Mouse (Mus musculus) heart, postnatal 0 days (tissue): ENCODE results near the gene AC153137.1. TPM values are rescaled to one million over a fixed set of nuclear protein-coding genes. Genes with fewer than 3 reads are reported as not detected.

ENCODE experiments used
- ATAC-seq: fragments of 200-750 bp; cut with Nextera tagmentation; 2 replicates; pipeline ENCODE4 v1.8.0; 2017; ENCODE audit warnings: low read depth, moderate number of reproducible peaks, moderate library complexity; ENCODE audit not compliant: insufficient read depth
- DNase-seq: peaks from one replicate; pipeline ENCODE4 v3.0.0-alpha.2; 2016; ENCODE audit warnings: low spot score
- H3K27ac ChIP-seq: fragments of 300-500 bp; sonication (generic); 2 replicates; pipeline ENCODE4 v1.5.1; 2014; ENCODE audit warnings: low read depth, mild to moderate bottlenecking
- H3K27me3 ChIP-seq: fragments of 300-500 bp; sonication (generic); 2 replicates; pipeline ENCODE4 v1.6.1; 2014; ENCODE audit warnings: low read length, mixed read lengths; ENCODE audit not compliant: control insufficient read depth, insufficient read depth
- H3K36me3 ChIP-seq: fragments of 300-500 bp; sonication (generic); replicated peaks from 2 replicates; pipeline ENCODE4 v1.6.1; 2014; ENCODE audit warnings: low read length, mixed read lengths; ENCODE audit not compliant: control insufficient read depth, insufficient read depth
- H3K4me1 ChIP-seq: fragments of 300-500 bp; sonication (generic); 2 replicates; pipeline ENCODE4 v1.6.1; 2014; ENCODE audit warnings: antibody characterized with exemption; ENCODE audit not compliant: control insufficient read depth, insufficient read depth
- H3K4me2 ChIP-seq: fragments of 300-500 bp; sonication (generic); 2 replicates; pipeline ENCODE4 v1.6.1; 2014; ENCODE audit warnings: low read depth, mild to moderate bottlenecking, low read length, moderate library complexity
- H3K4me3 ChIP-seq: fragments of 300-500 bp; sonication (generic); 2 replicates; pipeline ENCODE4 v1.5.1; 2014; ENCODE audit warnings: low read depth, low read length
- H3K9ac ChIP-seq: fragments of 300-500 bp; sonication (generic); replicated peaks from 2 replicates; pipeline ENCODE4 v1.6.1; 2014; ENCODE audit warnings: low read depth, low read length, mixed read lengths
- H3K9me3 ChIP-seq: fragments of 300-500 bp; sonication (generic); replicated peaks from 2 replicates; pipeline ENCODE4 v1.6.1; 2016; ENCODE audit warnings: low read length; ENCODE audit not compliant: control insufficient read depth
- CTCF ChIP-seq: IDR thresholded peaks from 2 replicates; pipeline ENCODE4 v1.5.1; 2016; ENCODE audit warnings: antibody characterized with exemption, control low read depth, low read depth
- EP300 ChIP-seq: IDR thresholded peaks from 2 replicates; pipeline ENCODE4 v1.6.1; 2016; ENCODE audit warnings: antibody characterized with exemption, low read depth
- WGBS: fragments of 180-500 bp; shearing (Covaris S2); extraction: QIAGEN DNeasy Blood & Tissue Kit; methylation state at CpG from one replicate; pipeline ENCODE4 v1.1.7; 2014; 5-methylcytosine and 5-hydroxymethylcytosine counted together
- polyA plus RNA-seq: library from polyadenylated mRNA; unstranded; fragments of >200 nt; fragmentation: Nextera tagmentation; extraction: Ambion mirVana; gene quantifications from 2 replicates; pipeline ENCODE4 v1.2.1, GENCODE M21; 2015
- total RNA-seq: library from RNA; depleted of rRNA; stranded (reverse); fragments of >200 nt; gene quantifications from 2 replicates; pipeline ENCODE4 v1.2.3, GENCODE M21; 2014; ENCODE audit warnings: low replicate concordance

The AC153137.1 gene
- total and polyA plus RNA-seq, 2 experiments from 2014 or later, result not detected

DNA sequence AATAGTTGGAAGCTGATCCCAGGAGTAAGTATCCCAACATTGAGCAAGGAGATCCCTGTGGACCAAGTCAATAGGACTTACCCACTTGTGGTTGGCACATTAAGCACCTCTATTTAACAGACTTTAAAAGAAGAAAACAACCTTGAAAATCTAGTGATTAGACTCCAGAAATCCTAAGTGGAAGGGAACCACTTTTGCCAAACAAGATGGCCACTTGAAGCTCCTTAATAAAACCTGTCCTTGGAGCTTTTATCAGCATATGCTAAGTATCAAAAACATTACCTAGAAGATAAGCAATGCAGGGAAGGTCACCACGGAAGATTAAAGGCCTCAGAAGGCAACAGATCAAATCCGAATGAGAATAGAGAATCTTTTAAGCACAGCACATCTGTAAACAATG is 26.0 kb downstream of the AC153137.1 start:
- DNase-seq (no peak), ATAC-seq (no peak)
- TF ChIP-seq CTCF (no peak), EP300 (no peak)
- H3K4me2 ChIP-seq, result no peak overlapping the region
- no peak overlapping the region for H3K9ac ChIP-seq
- no peak overlapping the region for H3K27ac ChIP-seq
- 65% methylated on average over 2 of the region's 2 CpGs for WGBS
- H3K36me3 ChIP-seq, result no peaks in the 10 kb centered on the region
- H3K9me3 ChIP-seq, result no peaks in the 10 kb centered on the region
- no peak overlapping the region for H3K4me3 ChIP-seq
- H3K27me3 ChIP-seq, result no peaks in the 10 kb centered on the region
- no peaks in the 10 kb centered on the region for H3K4me1 ChIP-seq

DNA sequence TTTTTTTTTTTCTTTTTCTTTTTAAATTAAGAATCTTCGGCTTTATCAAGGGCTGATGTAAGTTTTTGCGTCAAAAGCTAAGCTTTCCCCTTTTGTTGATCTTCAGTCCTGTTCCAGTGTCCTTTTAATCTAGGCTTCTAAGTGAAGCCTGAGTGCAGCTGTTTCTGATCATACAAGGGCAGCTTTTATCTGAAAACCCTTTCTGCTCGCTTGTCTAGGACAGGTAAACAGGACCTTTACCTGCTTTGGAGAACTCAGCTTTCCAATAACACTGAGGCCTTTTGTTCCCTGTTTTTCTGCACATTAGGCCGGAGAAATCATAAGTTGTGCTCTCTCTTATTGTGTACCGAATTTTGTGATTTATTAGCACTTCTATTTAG is 27.3 kb downstream of the AC153137.1 start:
- Histone ChIP-seq H3K36me3 (no peaks in the 10 kb centered on the region; the same call in 1 of the 2 replicates), H3K27ac (peak overlapping the region; percentile 99), H3K4me3 (peak overlapping the region; percentile 88), H3K4me2 (peak overlapping the region; percentile 61), H3K9ac (peak overlapping the region; percentile 99), H3K4me1 (no peaks in the 10 kb centered on the region), H3K9me3 (no peaks in the 10 kb centered on the region), H3K27me3 (no peaks in the 10 kb centered on the region)
- WGBS, result 51% methylated on average over 5 of the region's 5 CpGs
- DNase-seq (no peak), ATAC-seq (no peak)
- TF ChIP-seq CTCF (no peak), EP300 (no peak)

DNA sequence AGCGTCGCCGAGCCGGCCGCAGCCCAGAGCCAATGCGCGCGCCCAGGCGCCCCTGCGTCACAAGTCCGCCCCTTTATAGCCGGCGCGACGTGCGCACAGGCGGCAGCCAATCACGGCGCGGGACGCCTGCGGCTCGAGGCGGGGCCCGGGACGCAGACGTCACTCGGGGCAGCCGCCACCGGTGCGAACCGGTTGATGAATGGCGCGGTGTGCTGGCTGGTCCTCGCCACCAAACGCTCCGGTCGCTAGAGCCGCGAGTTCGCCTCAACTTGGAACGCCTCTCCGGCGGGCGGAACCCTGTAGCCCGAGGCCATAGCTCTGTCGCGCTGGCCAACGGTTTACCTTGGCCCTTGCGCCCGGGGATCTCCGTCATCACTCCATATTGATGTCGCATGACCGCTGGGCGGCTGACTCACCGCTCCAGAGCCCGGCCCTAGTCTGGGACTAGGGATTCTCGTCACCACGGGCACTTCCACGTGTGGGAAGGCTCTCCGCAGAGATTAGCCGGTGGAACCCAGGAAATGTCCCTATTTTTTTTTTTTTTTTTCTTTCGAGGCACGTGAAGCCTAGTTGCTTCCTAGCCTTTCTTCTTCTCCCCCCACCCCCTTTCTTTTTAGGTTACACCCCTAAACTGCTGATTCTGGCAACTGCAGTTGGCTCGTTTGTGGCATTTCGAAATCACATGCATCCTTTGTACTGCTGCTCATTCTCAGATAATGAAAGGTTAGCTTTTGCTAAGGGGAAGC is 27.9 kb downstream of the AC153137.1 start:
- Histone ChIP-seq H3K27ac (peak overlapping the region; percentile 99), H3K27me3 (no peaks in the 10 kb centered on the region), H3K4me3 (peak overlapping the region; percentile 88), H3K9ac (peak overlapping the region; percentile 99), H3K4me2 (peak overlapping the region; percentile 61), H3K36me3 (peaks cover 5% of the 10 kb centered on the region), H3K9me3 (no peaks in the 10 kb centered on the region), H3K4me1 (no peaks in the 10 kb centered on the region)
- TF ChIP-seq EP300 (peak; percentile 56; the same call in 1 of the 2 replicates), CTCF (no peak)
- WGBS, result under 1% methylated on average over 64 of the region's 66 CpGs
- peak; percentile 95 for DNase-seq
- peak; percentile 97 for ATAC-seq

DNA sequence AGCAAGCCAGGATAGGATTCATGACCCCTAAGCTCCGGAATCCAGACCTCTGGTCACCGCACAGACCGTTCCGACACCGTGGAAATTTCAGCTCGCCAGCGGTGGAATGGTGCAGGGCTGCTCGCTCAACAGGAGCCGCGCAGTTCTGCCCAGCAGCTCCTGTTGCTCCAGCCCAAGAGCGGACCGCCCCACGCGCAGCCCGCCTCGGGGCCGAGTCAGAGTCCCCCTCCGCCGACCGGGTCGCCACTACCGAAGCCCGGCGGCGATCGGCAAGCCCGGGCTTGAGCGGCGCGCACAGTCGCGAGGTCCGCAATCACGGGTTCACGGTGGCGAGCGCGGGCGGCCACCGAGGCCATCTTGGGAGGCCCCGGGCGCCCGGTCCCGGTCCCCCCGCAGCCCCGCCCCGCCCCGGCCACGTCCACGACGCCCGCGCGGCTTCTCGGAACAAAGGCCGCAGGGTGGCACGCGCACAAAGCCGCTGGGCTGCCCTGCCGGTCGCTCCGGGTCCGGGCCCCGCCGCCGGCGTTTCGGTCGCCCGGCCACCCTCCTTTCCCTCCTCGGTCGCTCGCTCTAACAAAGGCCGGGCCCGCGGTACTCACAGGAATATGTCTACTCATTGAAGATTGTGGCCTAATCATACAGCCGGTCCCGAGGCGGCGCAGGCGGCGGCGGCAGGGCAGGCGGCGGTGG is 28.7 kb downstream of the AC153137.1 start:
- ATAC-seq, result peak; percentile 65
- Histone ChIP-seq H3K4me3 (peak overlapping the region; percentile 88), H3K4me1 (no peaks in the 10 kb centered on the region), H3K9ac (peak overlapping the region; percentile 99), H3K27me3 (no peaks in the 10 kb centered on the region), H3K9me3 (no peaks in the 10 kb centered on the region), H3K4me2 (peak overlapping the region; percentile 61), H3K27ac (peak overlapping the region; percentile 99), H3K36me3 (peaks cover 13% of the 10 kb centered on the region)
- TF ChIP-seq CTCF (no peak), EP300 (no peak)
- 1% methylated on average over 71 of the region's 85 CpGs for WGBS
- DNase-seq, result peak; percentile 30

DNA sequence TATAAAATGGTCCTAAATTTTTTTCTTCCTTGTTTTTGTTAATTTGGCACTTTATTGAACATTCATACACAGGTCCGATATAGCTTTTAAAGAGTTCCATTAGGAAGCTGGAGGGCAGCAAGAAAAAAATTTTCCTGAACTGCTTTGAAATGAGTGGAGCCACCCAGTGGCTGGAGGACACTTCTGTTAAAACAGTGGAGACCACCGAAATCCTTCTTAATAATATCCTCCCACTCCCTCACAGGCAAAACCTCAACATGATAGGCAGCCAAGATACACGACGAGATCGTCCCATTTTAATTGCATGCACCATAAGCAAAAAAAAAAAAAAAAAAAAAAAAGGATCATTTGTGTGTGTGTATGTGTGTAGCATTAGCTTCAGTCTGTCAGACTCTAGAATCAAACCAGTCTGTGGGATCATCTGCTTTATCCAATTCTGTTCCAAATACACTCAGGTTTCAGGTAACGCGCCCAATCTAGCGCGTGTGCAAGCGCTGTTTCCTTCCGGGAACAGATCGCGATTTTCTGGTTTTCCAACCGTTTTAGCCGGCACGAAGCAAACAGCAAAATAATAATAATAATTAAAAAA is 29.3 kb downstream of the AC153137.1 start:
- H3K9ac ChIP-seq, result peak overlapping the region; percentile 99
- peak; percentile 79 for DNase-seq
- under 1% methylated on average over 16 of the region's 16 CpGs for WGBS
- H3K27ac ChIP-seq, result peak overlapping the region; percentile 99
- TF ChIP-seq EP300, result no peak
- peak; percentile 46 for TF ChIP-seq CTCF
- H3K4me2 ChIP-seq, result peak overlapping the region; percentile 61
- no peaks in the 10 kb centered on the region for H3K9me3 ChIP-seq
- H3K4me3 ChIP-seq, result peak overlapping the region; percentile 88
- H3K27me3 ChIP-seq, result no peaks in the 10 kb centered on the region
- peaks cover 20% of the 10 kb centered on the region for H3K36me3 ChIP-seq
- ATAC-seq, result no peak
- no peaks in the 10 kb centered on the region for H3K4me1 ChIP-seq
